Mouse (Mus musculus) midbrain, embryonic 13.5 days (tissue): ENCODE measurements at regions not wholly inside any gene's neighbourhood (a gene's known extent, or its start where the extent isn't known, plus 50 kb on each side); places are given as distances from the start of the nearest gene placed in this dataset.
A peak's percentile ranks its signal among the peaks of the same experiment; 100 is the strongest.

Experiments used
- ATAC-seq: fragments of 200-750 bp; cut with Nextera tagmentation; 2 replicates; pipeline ENCODE4 v1.8.0; 2017; ENCODE audit warnings: mild to moderate bottlenecking, moderate TSS enrichment, moderate library complexity
- H3K27ac ChIP-seq: fragments of 300-500 bp; sonication (generic); 2 replicates; pipeline ENCODE4 v1.5.1; 2015; ENCODE audit warnings: inconsistent platforms, mild to moderate bottlenecking, moderate library complexity
- H3K27me3 ChIP-seq: fragments of 300-500 bp; sonication (generic); 2 replicates; pipeline ENCODE4 v1.6.1; 2015; ENCODE audit warnings: mild to moderate bottlenecking, inconsistent platforms
- H3K36me3 ChIP-seq: fragments of 300-500 bp; sonication (generic); 2 replicates; pipeline ENCODE4 v1.6.1; 2015; ENCODE audit warnings: mild to moderate bottlenecking, inconsistent platforms
- H3K4me1 ChIP-seq: fragments of 300-500 bp; sonication (generic); replicated peaks from 2 replicates; pipeline ENCODE4 v1.6.1; 2015; ENCODE audit warnings: inconsistent platforms
- H3K4me2 ChIP-seq: fragments of 300-500 bp; sonication (generic); replicated peaks from 2 replicates; pipeline ENCODE4 v1.6.1; 2015; ENCODE audit warnings: moderate library complexity, mild to moderate bottlenecking, inconsistent platforms
- H3K4me3 ChIP-seq: fragments of 300-500 bp; sonication (generic); replicated peaks from 2 replicates; pipeline ENCODE4 v1.5.1; 2015; ENCODE audit warnings: mild to moderate bottlenecking, inconsistent platforms
- H3K9ac ChIP-seq: fragments of 300-500 bp; sonication (generic); replicated peaks from 2 replicates; pipeline ENCODE4 v1.6.1; 2015; ENCODE audit warnings: mild to moderate bottlenecking, inconsistent platforms
- H3K9me3 ChIP-seq: fragments of 300-500 bp; sonication (generic); 2 replicates; pipeline ENCODE4 v1.6.1; 2016; ENCODE audit warnings: mild to moderate bottlenecking, inconsistent platforms
- whole genome bisulfite sequencing: fragments of 180-500 bp; shearing (Covaris S2); methylation state at CpG from one replicate; pipeline ENCODE4 v1.1.7; 2015; 5-methylcytosine and 5-hydroxymethylcytosine counted together

DNA sequence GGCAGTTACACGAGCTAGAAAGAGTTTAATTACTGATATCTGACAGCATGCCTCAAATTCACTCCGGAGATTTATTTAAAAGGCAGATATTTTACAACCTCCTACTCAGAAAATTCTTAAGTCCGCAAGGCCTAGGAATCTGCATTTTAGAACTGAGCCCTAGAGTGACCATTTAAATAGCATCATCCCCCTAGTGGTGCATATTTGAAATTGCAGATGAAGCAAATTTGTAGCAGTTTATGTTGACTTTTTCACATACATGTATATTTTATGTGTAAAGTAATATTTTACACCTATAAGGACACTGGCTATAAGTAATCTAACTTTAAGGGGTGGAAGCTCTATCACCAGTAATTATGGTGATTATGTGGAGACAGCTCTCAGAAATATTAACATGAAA is 78.2 kb upstream of the Kif2a start:
- WGBS: 66% methylated on average over 3 of the region's 3 CpGs
- Histone ChIP-seq H3K36me3 (no peaks in the 10 kb centered on the region), H3K27me3 (no peaks in the 10 kb centered on the region), H3K9me3 (no peaks in the 10 kb centered on the region), H3K27ac (no peak overlapping the region), H3K4me2 (no peak overlapping the region), H3K4me1 (no peaks in the 10 kb centered on the region), H3K4me3 (no peak overlapping the region), H3K9ac (no peak overlapping the region)
- no peak for ATAC-seq

GRCm38 (mm10) chr13:107097005-107097404 is 75.1 kb upstream of the Kif2a start:
- H3K4me3 ChIP-seq: no peak overlapping the region
- H3K36me3 ChIP-seq: no peaks in the 10 kb centered on the region
- no peak for ATAC-seq
- H3K27me3 ChIP-seq: no peaks in the 10 kb centered on the region
- no peak overlapping the region for H3K27ac ChIP-seq
- 96% methylated on average over 4 of the region's 4 CpGs for WGBS
- H3K9me3 ChIP-seq: no peaks in the 10 kb centered on the region
- no peak overlapping the region for H3K4me2 ChIP-seq
- no peaks in the 10 kb centered on the region for H3K4me1 ChIP-seq
- no peak overlapping the region for H3K9ac ChIP-seq

DNA sequence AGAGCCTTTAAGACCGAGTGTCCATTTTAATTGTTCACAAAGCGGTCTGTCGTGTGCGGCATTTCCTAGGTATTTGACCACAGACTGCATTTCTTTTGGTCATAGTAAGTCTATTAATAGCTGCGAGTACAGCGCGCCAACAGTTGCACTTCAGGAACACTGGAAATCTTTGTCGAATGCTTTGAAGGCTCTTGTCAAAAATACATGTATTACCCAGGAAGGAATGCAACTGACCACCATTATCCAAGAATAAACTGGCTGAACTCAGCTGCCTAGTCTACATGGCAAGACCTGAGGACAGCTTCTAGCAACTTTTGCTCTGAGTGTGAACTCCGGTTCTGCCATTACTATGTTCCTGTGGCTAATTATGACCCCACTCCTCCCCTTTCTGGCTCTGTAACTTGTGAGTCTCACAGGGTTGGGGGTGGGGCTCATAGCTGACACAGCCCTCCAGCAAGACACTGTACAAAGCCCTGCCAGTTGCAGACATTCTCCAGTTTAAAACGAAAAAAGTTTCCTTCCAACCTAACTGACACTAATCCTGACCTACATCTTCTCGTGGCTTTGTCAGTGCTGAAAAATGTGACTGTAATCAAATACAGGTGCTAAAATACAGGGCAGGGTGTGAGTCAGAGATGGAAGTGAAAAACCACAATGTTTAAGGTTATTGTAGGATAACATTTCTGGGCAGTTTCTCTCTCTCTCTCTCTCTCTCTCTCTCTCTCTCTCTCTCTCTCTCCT is 73.2 kb upstream of the Kif2a start:
- no peak for ATAC-seq
- Histone ChIP-seq H3K27me3 (no peaks in the 10 kb centered on the region), H3K9me3 (no peaks in the 10 kb centered on the region), H3K4me1 (no peaks in the 10 kb centered on the region), H3K9ac (no peak overlapping the region), H3K4me3 (no peak overlapping the region), H3K36me3 (no peaks in the 10 kb centered on the region), H3K4me2 (no peak overlapping the region), H3K27ac (no peak overlapping the region)
- WGBS: 85% methylated on average over 11 of the region's 11 CpGs

- H3K9me3 ChIP-seq: no peaks in the 10 kb centered on the region
- H3K27me3 ChIP-seq: no peaks in the 10 kb centered on the region
- H3K4me3 ChIP-seq: no peak overlapping the region
- H3K4me2 ChIP-seq: no peak overlapping the region
- H3K27ac ChIP-seq: no peak overlapping the region
- 77% methylated on average over 11 of the region's 11 CpGs for WGBS
- H3K36me3 ChIP-seq: no peaks in the 10 kb centered on the region
- ATAC-seq: no peak
- no peaks in the 10 kb centered on the region for H3K4me1 ChIP-seq
- H3K9ac ChIP-seq: no peak overlapping the region
Observed at GRCm38 (mm10) chr13:107094487-107094886, 72.6 kb upstream of the Kif2a start.

DNA sequence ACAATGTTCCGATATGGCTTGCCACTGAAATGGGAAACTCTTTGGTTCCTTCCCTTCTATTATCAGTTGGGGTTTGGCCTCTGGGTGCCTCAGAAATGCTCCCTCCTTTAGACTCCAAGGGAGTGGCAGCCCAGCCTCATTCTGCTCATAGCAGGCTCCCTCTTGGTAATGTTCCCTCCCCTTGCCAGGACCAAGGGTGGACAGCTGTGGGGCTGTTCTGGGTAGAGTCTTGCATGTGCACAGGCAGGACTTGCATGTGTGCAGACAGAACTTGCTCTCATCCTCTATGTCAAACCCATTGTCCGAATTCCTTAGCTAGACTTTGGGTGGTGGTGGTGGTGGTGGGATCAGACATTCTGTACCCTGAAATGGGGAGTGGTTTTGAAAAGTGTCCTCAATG is 71.8 kb upstream of the Kif2a start:
- no peak overlapping the region for H3K9ac ChIP-seq
- ATAC-seq: no peak
- no peak overlapping the region for H3K27ac ChIP-seq
- H3K27me3 ChIP-seq: no peaks in the 10 kb centered on the region
- no peaks in the 10 kb centered on the region for H3K9me3 ChIP-seq
- no peaks in the 10 kb centered on the region for H3K36me3 ChIP-seq
- H3K4me3 ChIP-seq: no peak overlapping the region
- H3K4me1 ChIP-seq: no peaks in the 10 kb centered on the region
- WGBS: 84% methylated on average over 2 of the region's 2 CpGs
- no peak overlapping the region for H3K4me2 ChIP-seq

GRCm38 (mm10) chr13:107088198-107088597 is 66.3 kb upstream of the Kif2a start:
- no peak overlapping the region for H3K4me3 ChIP-seq
- no peak for ATAC-seq
- H3K4me1 ChIP-seq: no peaks in the 10 kb centered on the region
- no peaks in the 10 kb centered on the region for H3K27me3 ChIP-seq
- H3K4me2 ChIP-seq: no peak overlapping the region
- H3K27ac ChIP-seq: no peak overlapping the region
- no peak overlapping the region for H3K9ac ChIP-seq
- no peaks in the 10 kb centered on the region for H3K9me3 ChIP-seq
- WGBS: 43% methylated on average over 1 of the region's 1 CpGs
- no peaks in the 10 kb centered on the region for H3K36me3 ChIP-seq

DNA sequence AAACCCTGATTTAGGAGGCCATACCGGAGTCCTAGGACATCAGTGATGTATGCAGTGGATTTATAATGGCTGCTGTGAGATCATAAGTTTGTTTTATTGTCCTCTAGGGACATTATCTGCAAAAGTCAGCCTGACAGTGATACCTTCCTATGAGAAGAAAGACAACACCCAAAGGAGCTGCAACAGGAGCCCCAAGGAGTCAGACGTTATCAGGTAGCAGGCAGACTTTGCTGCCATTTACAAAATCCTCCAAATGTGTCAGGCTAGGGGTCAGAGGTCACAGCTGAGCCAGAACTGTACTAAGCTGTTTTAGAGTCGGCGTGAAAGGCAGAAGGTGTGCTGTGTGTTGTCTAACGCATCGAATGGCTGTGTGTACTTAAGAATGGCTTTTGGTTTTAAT is 65.4 kb upstream of the Kif2a start:
- Histone ChIP-seq H3K4me2 (no peak overlapping the region), H3K27me3 (no peaks in the 10 kb centered on the region), H3K9me3 (no peaks in the 10 kb centered on the region), H3K27ac (no peak overlapping the region), H3K4me1 (no peaks in the 10 kb centered on the region), H3K9ac (no peak overlapping the region), H3K36me3 (no peaks in the 10 kb centered on the region), H3K4me3 (no peak overlapping the region)
- no peak for ATAC-seq
- WGBS: 81% methylated on average over 6 of the region's 6 CpGs

DNA sequence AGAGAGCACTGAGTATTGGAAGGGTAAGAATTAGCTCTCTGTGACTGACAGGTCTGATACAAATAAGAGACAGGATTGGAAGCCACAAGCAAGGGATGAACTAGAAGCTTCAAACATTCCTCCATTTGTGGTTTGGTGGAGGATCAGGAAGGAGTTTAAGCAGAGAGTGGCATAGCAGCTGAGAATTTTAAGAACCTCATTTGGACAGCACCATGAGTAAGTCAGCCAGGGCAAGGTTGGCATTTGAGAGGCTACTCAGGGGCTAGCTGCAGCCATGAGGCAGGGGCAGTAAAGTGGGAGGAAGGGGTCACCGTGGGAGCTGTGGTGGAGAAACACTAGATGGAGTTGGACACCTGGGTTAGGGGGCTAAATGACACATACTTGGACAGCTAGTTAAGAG is 56.2 kb upstream of the Kif2a start:
- Histone ChIP-seq H3K4me1 (peaks cover 7% of the 10 kb centered on the region), H3K9me3 (no peaks in the 10 kb centered on the region), H3K27ac (no peak overlapping the region), H3K9ac (no peak overlapping the region), H3K36me3 (no peaks in the 10 kb centered on the region), H3K27me3 (0 out of 2 replicates have a peak, but pooled peaks cover 11% of the 10 kb centered on the region), H3K4me2 (no peak overlapping the region), H3K4me3 (no peak overlapping the region)
- ATAC-seq: no peak
- WGBS: 79% methylated on average over 1 of the region's 1 CpGs

GRCm38 (mm10) chr13:107074917-107075316 is 53.0 kb upstream of the Kif2a start:
- Histone ChIP-seq H3K9ac (no peak overlapping the region), H3K4me1 (peaks cover 16% of the 10 kb centered on the region), H3K9me3 (no peaks in the 10 kb centered on the region), H3K27me3 (0 out of 2 replicates have a peak, but pooled peaks cover 11% of the 10 kb centered on the region), H3K27ac (no peak overlapping the region), H3K36me3 (no peaks in the 10 kb centered on the region), H3K4me3 (no peak overlapping the region), H3K4me2 (no peak overlapping the region)
- no peak for ATAC-seq
- 94% methylated on average over 4 of the region's 4 CpGs for WGBS

DNA sequence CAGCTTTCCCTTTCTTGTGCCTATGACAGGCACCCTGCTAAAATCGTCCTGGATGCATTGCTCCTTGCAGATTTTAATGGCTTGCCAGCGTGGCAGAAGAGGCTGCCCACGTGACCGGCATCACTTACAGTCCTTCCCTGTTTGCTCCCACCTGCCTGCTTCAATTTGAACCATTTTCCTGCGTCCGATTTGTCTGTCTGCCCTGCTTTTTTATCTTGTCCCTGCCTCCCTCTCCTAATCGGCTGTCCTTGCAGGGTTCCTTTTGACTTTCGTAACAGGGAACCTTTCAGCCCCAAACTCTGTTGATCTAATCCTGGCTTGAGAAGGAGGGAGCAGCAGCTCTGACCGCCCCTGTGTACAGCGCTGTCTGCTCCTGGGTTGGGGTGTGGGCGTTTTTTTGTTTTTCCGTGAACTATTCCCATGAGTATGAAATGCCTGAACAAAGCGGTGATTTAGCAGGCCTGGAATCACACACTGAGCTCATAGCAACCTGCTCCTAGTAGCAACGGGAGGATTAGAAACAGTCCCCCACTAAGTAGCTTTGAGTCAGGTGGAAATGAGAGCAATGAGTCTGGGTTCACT is 51.2 kb upstream of the Kif2a start:
- Histone ChIP-seq H3K4me3 (peak overlapping the region; percentile 39), H3K27me3 (0 out of 2 replicates have a peak, but pooled peaks cover 8% of the 10 kb centered on the region), H3K9ac (peak overlapping the region; percentile 48), H3K27ac (peak overlapping the region; percentile 78), H3K4me2 (peak overlapping the region; percentile 67), H3K9me3 (no peaks in the 10 kb centered on the region), H3K4me1 (peaks cover 16% of the 10 kb centered on the region), H3K36me3 (no peaks in the 10 kb centered on the region)
- 0% methylated on average over 14 of the region's 14 CpGs for WGBS
- peak; percentile 92 for ATAC-seq

GRCm38 (mm10) chr13:107072345-107073038 is 50.6 kb upstream of the Kif2a start:
- 7% methylated on average over 11 of the region's 11 CpGs for WGBS
- Histone ChIP-seq H3K9ac (peak overlapping the region; percentile 48), H3K27me3 (0 out of 2 replicates have a peak, but pooled peaks cover 4% of the 10 kb centered on the region), H3K4me1 (peaks cover 16% of the 10 kb centered on the region), H3K4me2 (peak overlapping the region; percentile 67), H3K4me3 (peak overlapping the region; percentile 39), H3K27ac (peak overlapping the region; percentile 78), H3K36me3 (no peaks in the 10 kb centered on the region), H3K9me3 (no peaks in the 10 kb centered on the region)
- ATAC-seq: peak; percentile 82
